Mouse (Mus musculus) E14TG2a.4 (cell line): ENCODE measurements around the gene Hspb7.

Source experiments
- H3K27me3 ChIP-seq: 2 replicates; pipeline ENCODE4 v1.6.1; 2014; ENCODE audit warnings: low read length, control low read depth; ENCODE audit not compliant: insufficient read depth
- H3K36me3 ChIP-seq: 2 replicates; pipeline ENCODE4 v1.6.1; 2014; ENCODE audit warnings: low read length, control low read depth; ENCODE audit not compliant: insufficient read depth
- H3K4me1 ChIP-seq: replicated peaks from 2 replicates; pipeline ENCODE4 v1.6.1; 2014; ENCODE audit warnings: low read depth, low read length, control low read depth
- H3K4me3 ChIP-seq: replicated peaks from 2 replicates; pipeline ENCODE4 v1.5.1; 2014; ENCODE audit warnings: mild to moderate bottlenecking, low read length
- H3K9me3 ChIP-seq: 2 replicates; pipeline ENCODE4 v1.6.1; 2014; ENCODE audit warnings: low read length, control low read depth
- CTCF ChIP-seq: conservative IDR thresholded peaks from 2 replicates; pipeline ENCODE4 v1.5.1; 2014; ENCODE audit warnings: low read length
- NANOG ChIP-seq: IDR thresholded peaks from 2 replicates; pipeline ENCODE4 v1.6.1; 2014; ENCODE audit warnings: borderline replicate concordance, low read length, mixed read lengths
- POU5F1 ChIP-seq: IDR thresholded peaks from 2 replicates; pipeline ENCODE4 v1.6.1; 2014; ENCODE audit warnings: low read length, borderline replicate concordance

The Hspb7 gene

GRCm38 (mm10) chr4:141420192-141420829 lies at the start of gene Hspb7:
Gene Hspb7, plus strand, starts transcription at chr4:141420779.
- TF ChIP-seq NANOG (no peak), CTCF (no peak), POU5F1 (no peak)
- Histone ChIP-seq H3K9me3 (no peaks in the 10 kb centered on the region), H3K4me3 (no peak within 1 kb of the TSS; the same call in 1 of the 2 replicates), H3K4me1 (peaks cover 31% of the 10 kb centered on the region), H3K36me3 (no peaks in the 10 kb centered on the region), H3K27me3 (peaks cover 34% of the 10 kb centered on the region)

DNA sequence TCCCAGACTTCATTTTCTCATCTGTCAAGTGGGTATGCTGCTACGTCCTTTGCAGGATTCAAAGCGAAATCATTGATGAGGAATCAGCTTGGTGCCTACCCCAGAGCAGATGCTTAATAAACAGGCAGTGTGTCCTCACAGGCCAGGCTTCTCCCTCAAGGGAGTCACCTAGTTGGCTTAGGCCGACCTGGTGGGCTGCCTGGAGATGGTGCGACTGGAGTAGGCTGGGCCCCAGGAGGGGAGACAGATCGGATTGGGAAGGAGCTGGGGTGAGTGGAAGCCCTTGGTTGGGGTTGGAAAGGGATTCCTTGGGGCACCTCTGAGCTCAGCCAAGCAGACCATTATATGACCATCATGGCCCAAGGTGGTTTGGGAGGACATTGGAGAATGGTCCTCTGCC lies 48.2 kb upstream of the Hspb7 start:
- TF ChIP-seq NANOG (no peak), CTCF (no peak), POU5F1 (no peak)

GRCm38 (mm10) chr4:141379674-141380073 lies 40.9 kb upstream of the Hspb7 start:
- H3K9me3 ChIP-seq, result no peaks in the 10 kb centered on the region
- H3K4me1 ChIP-seq, result peaks cover 43% of the 10 kb centered on the region
- peaks cover 38% of the 10 kb centered on the region for H3K27me3 ChIP-seq
- H3K36me3 ChIP-seq, result no peaks in the 10 kb centered on the region
- TF ChIP-seq CTCF, result no peak
- TF ChIP-seq POU5F1, result no peak
- TF ChIP-seq NANOG, result no peak
- H3K4me3 ChIP-seq, result no peak overlapping the region

More for the DNA sequence above, 48.2 kb upstream of the Hspb7 start:
- no peaks in the 10 kb centered on the region for H3K36me3 ChIP-seq
- no peaks in the 10 kb centered on the region for H3K9me3 ChIP-seq
- H3K27me3 ChIP-seq, result peaks cover 8% of the 10 kb centered on the region; the same call in 1 of the 2 replicates
- H3K4me3 ChIP-seq, result no peak overlapping the region
- H3K4me1 ChIP-seq, result peaks cover 45% of the 10 kb centered on the region

DNA sequence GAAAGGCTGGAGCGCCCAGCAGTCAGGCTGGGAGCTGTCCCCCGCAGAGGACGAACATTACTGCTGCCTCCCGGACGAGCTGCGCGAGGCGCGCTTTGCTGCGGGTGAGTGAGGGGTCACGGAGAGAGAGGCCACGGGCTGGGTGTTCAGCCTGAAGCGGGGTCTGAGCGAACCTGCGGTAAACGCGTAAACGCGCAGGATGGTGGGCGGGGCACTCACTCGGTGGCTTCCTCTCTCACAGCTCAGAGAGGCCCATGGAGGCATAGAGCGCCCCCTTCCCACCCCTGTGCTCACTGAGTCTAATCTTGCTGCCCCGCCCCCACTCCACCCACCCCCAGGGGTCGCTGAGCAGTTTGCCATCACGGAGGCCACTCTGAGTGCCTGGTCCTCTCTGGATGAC lies 38.2 kb upstream of the Hspb7 start:
- Histone ChIP-seq H3K27me3 (peaks cover 38% of the 10 kb centered on the region), H3K9me3 (no peaks in the 10 kb centered on the region), H3K4me3 (peak overlapping the region; percentile 26; the same call in 1 of the 2 replicates), H3K4me1 (peaks cover 49% of the 10 kb centered on the region), H3K36me3 (no peaks in the 10 kb centered on the region)
- TF ChIP-seq NANOG (no peak), POU5F1 (no peak), CTCF (no peak)

GRCm38 (mm10) chr4:141385275-141385674 lies 35.3 kb upstream of the Hspb7 start:
- H3K4me1 ChIP-seq, result peaks cover 61% of the 10 kb centered on the region
- peaks cover 37% of the 10 kb centered on the region for H3K27me3 ChIP-seq
- no peaks in the 10 kb centered on the region for H3K36me3 ChIP-seq
- no peaks in the 10 kb centered on the region for H3K9me3 ChIP-seq
- no peak overlapping the region for H3K4me3 ChIP-seq
- TF ChIP-seq NANOG (no peak), POU5F1 (no peak), CTCF (peak; percentile 73)

- TF ChIP-seq CTCF, result no peak
- TF ChIP-seq NANOG, result no peak
- Histone ChIP-seq H3K27me3 (peaks cover 28% of the 10 kb centered on the region), H3K4me1 (peaks cover 55% of the 10 kb centered on the region), H3K36me3 (no peaks in the 10 kb centered on the region), H3K9me3 (no peaks in the 10 kb centered on the region), H3K4me3 (no peak overlapping the region)
Measured at GRCm38 (mm10) chr4:141386150-141386549, 34.4 kb upstream of the Hspb7 start.

- no peak overlapping the region for H3K4me3 ChIP-seq
- H3K9me3 ChIP-seq, result no peaks in the 10 kb centered on the region
- no peak for TF ChIP-seq POU5F1
- peak; percentile 89 for TF ChIP-seq CTCF
- TF ChIP-seq NANOG, result no peak
- H3K4me1 ChIP-seq, result peaks cover 56% of the 10 kb centered on the region
- peaks cover 23% of the 10 kb centered on the region for H3K27me3 ChIP-seq
- H3K36me3 ChIP-seq, result no peaks in the 10 kb centered on the region
Measured at GRCm38 (mm10) chr4:141387093-141387784, 33.3 kb upstream of the Hspb7 start.

DNA sequence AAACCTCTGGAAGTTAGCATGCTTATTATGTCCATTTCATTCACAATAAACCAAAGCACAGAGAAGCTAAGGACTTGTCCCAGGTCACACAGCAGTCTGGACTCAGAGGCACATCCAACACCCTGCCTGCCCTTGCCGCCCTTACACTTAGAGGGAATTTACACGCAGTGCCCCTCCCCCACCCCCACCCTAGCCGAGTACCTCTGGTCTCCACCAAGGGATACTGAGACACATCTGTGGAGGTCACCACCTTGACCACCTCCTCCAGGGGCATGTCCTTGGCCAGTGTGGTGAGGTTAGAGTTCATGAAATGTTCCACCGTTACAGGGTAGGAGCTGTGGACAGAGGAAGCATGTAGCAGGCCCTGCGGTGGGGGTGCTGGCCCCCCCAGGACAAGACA lies 32.6 kb upstream of the Hspb7 start:
- Histone ChIP-seq H3K27me3 (peaks cover 22% of the 10 kb centered on the region), H3K9me3 (no peaks in the 10 kb centered on the region), H3K4me3 (no peak overlapping the region), H3K36me3 (no peaks in the 10 kb centered on the region), H3K4me1 (peaks cover 49% of the 10 kb centered on the region)
- no peak for TF ChIP-seq POU5F1
- TF ChIP-seq NANOG, result no peak
- TF ChIP-seq CTCF, result no peak
